Mouse (Mus musculus) retina, postnatal 7 days (tissue): ENCODE measurements around the gene Ptgdr2.

Source experiments
- DNase-seq: peaks from one replicate; pipeline ENCODE4 v3.0.0-alpha.2; 2012; ENCODE audit warnings: low read depth, low spot score

Ptgdr2 gene

GRCm38 (mm10) chr19:10975187-10975586 is 38.2 kb downstream of the Ptgdr2 start:
- no peak for DNase-seq

DNA sequence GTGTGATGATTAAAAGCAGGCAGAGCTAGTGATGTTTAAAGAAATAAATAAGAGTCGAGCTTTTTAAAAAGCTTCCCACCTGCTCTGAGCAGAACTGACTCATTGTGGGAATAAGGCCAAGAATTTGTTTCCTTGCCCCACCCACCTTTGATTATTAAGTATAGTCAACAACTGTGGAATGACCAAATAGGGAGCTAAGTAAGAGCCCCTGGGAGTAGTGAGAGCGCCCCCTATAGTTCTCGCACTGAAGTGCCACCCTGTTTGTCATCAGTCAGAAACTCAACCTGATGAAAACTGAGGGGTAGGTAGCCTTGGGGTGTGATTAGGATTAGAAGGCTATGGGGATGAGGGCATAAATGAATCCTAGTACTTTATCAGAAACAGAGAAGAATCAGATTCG is 39.4 kb downstream of the Ptgdr2 start:
- no peak for DNase-seq

DNA sequence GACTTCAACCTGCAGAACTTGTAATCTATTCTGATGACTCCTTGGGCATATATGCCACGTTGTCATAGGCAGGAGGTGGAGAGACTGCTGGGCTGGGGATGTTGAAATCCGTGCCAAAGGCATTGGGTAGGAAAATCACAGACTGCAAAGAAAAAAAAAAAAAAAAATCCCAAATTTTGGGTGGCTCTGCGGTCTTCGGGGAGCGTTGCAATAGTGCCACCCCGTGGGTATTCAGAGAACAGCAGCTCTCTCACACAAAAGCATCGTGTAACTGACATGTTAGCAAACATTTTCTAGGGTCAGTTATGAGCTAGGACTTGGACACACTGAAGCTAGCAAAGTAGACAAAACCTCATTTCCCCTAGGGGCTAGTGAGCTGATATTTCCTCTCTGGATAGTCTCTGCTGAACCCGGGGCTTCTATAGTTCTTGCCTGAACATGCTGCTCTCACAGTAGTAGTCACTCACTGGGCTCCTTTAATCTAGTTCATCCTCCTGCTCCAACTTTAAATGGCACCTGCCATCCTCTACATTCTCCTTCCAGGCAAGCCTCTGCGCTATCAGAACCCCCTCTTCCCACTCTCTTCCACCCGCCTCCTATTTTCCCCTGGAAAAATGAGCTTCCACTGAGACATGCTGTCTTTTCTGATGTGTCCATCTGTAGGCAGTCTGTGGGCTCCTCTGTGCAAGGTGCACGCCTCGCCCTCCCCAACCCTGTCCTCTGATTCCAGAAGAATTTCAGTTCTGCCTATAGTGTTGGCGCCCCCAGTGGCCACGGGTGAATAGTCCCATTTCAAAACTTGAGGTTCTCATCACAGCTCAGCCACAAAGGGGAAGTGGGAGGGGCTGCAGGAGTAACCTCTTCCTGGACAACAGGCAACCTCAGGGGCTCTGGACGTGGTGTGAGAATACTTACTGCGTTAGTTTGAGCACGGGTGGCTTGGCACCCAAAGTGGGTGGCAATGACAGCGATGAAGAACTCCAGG is 42.5 kb downstream of the Ptgdr2 start:
- DNase-seq, result peak; percentile 38

DNA sequence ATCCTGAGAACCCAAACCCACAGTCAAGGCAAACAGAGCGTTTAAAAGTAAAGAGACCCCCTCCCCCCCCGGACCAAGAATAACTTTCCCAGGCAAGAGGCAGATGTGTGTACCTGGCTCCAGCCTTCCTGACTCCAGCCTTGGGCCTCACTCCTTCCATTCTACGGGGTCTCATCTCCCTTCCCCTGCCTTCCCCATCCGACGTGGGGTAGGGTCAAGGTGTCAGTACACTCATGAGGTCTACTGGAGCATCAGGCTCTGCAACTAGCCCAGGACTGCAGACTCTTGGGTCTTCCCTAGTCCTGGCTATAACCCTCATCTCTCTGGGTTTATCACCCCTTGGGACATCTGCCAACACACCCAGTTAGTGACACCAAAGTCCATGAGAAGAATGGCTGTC is 43.2 kb downstream of the Ptgdr2 start:
- DNase-seq, result no peak

DNA sequence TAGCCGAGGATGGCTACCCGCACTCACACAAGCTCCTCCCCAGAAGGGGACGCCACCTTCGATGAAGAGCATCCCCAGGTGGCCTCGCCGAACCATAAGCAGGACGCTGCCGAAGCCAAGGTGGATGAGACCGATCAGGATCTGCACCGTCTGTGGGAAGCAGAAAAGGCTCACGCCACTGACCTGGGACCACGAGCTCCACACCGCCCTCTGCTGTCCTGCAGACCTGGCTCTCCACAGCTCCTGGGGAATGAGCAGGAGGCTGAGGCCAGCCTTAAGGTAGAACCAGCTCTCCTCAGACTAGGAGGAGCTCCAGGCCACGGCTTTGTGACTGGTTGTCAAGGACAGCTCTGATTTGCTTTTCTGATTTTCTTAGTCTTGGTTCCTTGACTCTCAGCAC is 46.2 kb downstream of the Ptgdr2 start:
- peak; percentile 17 for DNase-seq

- no peak for DNase-seq
Measured at GRCm38 (mm10) chr19:10984551-10984950, 47.6 kb downstream of the Ptgdr2 start.

DNA sequence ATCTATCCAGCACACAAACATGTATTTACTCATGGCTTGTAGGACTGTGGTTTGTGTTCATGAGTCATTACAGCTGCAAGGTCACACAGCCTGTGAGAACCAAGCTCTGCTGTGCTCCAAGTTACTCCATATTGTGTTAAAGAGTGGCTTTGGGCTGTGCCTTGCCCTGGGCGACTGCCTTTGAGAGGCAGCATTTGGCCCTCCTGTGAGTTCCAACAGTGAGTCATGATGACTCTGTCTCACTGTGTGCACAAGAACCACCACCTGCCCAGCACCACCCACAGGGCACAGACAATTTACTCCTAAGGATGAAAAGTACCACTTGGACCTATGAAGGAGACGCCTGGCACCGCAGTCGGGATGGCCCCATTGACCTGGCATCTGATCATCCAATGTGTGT is 48.9 kb downstream of the Ptgdr2 start:
- no peak for DNase-seq

DNA sequence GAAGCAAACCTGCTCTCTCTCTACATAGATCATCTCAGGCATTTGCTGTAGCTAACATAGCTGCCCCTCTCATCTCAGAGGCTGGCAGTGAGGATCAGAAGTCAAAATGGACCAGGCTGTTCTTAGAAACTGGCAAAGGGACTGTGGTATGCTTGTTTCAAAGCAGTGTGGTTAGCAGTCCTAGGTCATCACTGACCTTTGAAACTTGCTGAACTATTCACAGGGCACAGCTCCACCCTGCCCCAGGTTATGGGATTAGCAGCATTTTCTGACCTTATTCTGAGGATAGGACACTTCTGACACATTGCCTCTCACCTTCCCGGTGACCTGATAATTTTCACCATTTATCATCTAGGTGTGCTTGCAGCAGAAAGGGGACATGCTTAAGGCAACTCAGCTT is 51.6 kb downstream of the Ptgdr2 start:
- DNase-seq, result no peak

DNA sequence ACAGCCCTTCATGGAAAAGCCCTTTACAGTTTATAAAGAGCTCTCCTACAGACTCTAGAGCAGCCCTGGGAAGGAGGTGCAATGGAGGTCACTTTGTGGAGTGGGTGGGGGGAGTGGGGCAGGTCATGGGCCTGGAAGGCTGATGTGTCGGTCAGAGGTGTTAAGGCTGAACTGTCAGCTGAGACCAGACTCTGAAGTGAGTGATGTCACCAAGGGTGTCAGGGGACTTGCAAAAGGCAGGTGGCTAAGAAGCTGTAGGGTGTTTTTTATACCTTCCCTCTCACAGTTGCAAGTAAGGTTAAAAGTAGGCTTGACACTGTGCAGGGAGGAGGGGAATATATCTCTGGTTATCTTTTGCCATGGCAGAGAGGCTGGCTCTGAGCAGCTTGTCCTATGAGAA is 53.8 kb downstream of the Ptgdr2 start:
- DNase-seq, result no peak

- no peak for DNase-seq
Measured at GRCm38 (mm10) chr19:10991911-10992310, 55.0 kb downstream of the Ptgdr2 start.
